Mouse (Mus musculus): ENCODE results near the gene Ube2j2. TPM values are rescaled to one million over a fixed set of nuclear protein-coding genes. Genes with fewer than 3 reads are reported as not detected.
A peak's percentile ranks its signal among the peaks of the same experiment; 100 is the strongest.

Gene Ube2j2
- polyA plus RNA-seq, 1 experiment: 80.7 TPM

GRCm38 (mm10) chr4:155908751-155909150, 34.9 kb upstream of the Ube2j2 start:
- H3K27me3 ChIP-seq (ENCODE audit: control insufficient read depth, insufficient read depth, low read length): no peaks in the 10 kb centered on the region
- no peak overlapping the region for H3K27ac ChIP-seq (ENCODE audit: control insufficient read depth, insufficient read depth, low read depth, low read length)
- no peaks in the 10 kb centered on the region for H3K36me3 ChIP-seq (ENCODE audit: control insufficient read depth, insufficient read depth, low read length)
- H3K4me1 ChIP-seq (ENCODE audit: control insufficient read depth, insufficient read depth, low read length): no peaks in the 10 kb centered on the region
- TF ChIP-seq POLR2A (IDR thresholded peaks at IDR 0.05; ENCODE audit: control insufficient read depth, low read depth, low read length): no peak
- TF ChIP-seq CTCF (IDR thresholded peaks at IDR 0.05; ENCODE audit: control insufficient read depth, insufficient read depth, insufficient replicate concordance, low read depth, low read length): no peak
- no peak overlapping the region for H3K4me3 ChIP-seq (ENCODE audit: control insufficient read depth, low read depth, low read length)

DNA sequence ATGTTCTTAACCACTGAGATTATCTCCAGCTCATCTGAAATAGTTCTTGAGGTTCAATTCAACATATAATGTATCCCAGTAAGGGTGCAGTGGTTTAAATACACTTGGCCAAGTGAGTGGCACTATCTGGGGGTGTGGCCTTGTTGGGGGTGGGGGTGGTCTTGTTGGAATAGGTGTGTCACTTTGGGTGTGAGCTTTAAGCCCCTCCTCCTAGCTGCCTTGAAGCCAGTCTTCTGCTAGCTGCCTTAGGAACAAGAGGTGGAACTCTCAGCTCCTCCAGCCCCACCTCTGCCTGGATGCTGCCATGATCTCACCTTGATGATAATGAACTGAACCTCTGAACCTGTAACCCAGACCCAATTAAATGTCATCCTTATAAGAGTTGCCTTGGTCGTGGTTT, 11.6 kb upstream of the Ube2j2 start:
- Histone ChIP-seq H3K27ac (ENCODE audit: control insufficient read depth, insufficient read depth, low read depth, low read length) (no peak overlapping the region), H3K27me3 (ENCODE audit: control insufficient read depth, insufficient read depth, low read length) (no peaks in the 10 kb centered on the region), H3K4me3 (ENCODE audit: control insufficient read depth, low read depth, low read length) (no peak overlapping the region), H3K4me1 (ENCODE audit: control insufficient read depth, insufficient read depth, low read length) (peaks cover 5% of the 10 kb centered on the region; the same call in 1 of the 2 replicates), H3K36me3 (ENCODE audit: control insufficient read depth, insufficient read depth, low read length) (no peaks in the 10 kb centered on the region)
- TF ChIP-seq CTCF (IDR thresholded peaks at IDR 0.05; ENCODE audit: control insufficient read depth, insufficient read depth, insufficient replicate concordance, low read depth, low read length): no peak
- no peak for TF ChIP-seq POLR2A (IDR thresholded peaks at IDR 0.05; ENCODE audit: control insufficient read depth, low read depth, low read length)

DNA sequence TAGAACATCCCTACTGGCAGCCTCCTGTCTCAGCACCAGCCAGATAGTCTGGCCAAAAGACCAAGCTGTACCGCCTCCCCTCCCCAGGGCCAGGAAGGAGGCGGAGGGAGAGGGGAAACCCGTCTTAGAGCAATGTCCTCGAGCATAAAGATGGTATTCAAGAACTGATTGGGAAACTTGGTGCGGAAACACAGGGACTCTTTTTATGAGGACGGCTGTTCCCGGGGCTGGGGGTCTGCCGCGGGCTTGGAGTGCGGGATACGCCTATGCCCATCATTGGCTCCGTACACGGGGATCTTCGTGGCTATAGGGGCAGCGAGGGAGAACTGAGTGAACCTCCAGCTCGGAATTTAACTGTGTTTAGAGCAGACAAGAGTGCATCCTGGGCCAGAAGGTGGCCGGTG, 580 bp upstream of the Ube2j2 start:
- no peak for TF ChIP-seq CTCF (IDR thresholded peaks at IDR 0.05; ENCODE audit: control insufficient read depth, insufficient read depth, insufficient replicate concordance, low read depth, low read length)
- no peak for TF ChIP-seq POLR2A (IDR thresholded peaks at IDR 0.05; ENCODE audit: control insufficient read depth, low read depth, low read length)
- Histone ChIP-seq H3K36me3 (ENCODE audit: control insufficient read depth, insufficient read depth, low read length) (no peaks in the 10 kb centered on the region; the same call in 1 of the 2 replicates), H3K27me3 (ENCODE audit: control insufficient read depth, insufficient read depth, low read length) (no peaks in the 10 kb centered on the region), H3K4me1 (ENCODE audit: control insufficient read depth, insufficient read depth, low read length) (peaks cover 10% of the 10 kb centered on the region), H3K4me3 (ENCODE audit: control insufficient read depth, low read depth, low read length) (peak overlapping the region; percentile 92), H3K27ac (ENCODE audit: control insufficient read depth, insufficient read depth, low read depth, low read length) (peak overlapping the region; percentile 27)

- TF ChIP-seq POLR2A (IDR thresholded peaks at IDR 0.05; ENCODE audit: control insufficient read depth, low read depth, low read length) (no peak), CTCF (IDR thresholded peaks at IDR 0.05; ENCODE audit: control insufficient read depth, insufficient read depth, insufficient replicate concordance, low read depth, low read length) (no peak)
- Histone ChIP-seq H3K27me3 (ENCODE audit: control insufficient read depth, insufficient read depth, low read length) (no peaks in the 10 kb centered on the region), H3K27ac (ENCODE audit: control insufficient read depth, insufficient read depth, low read depth, low read length) (peak overlapping the region; percentile 78), H3K4me1 (ENCODE audit: control insufficient read depth, insufficient read depth, low read length) (peaks cover 10% of the 10 kb centered on the region), H3K36me3 (ENCODE audit: control insufficient read depth, insufficient read depth, low read length) (no peaks in the 10 kb centered on the region; the same call in 1 of the 2 replicates), H3K4me3 (ENCODE audit: control insufficient read depth, low read depth, low read length) (peak overlapping the region; percentile 92)
These were observed 640 bp downstream of the Ube2j2 start for GRCm38 (mm10) chr4:155944271-155944670.

- no peaks in the 10 kb centered on the region; the same call in 1 of the 2 replicates for H3K36me3 ChIP-seq (ENCODE audit: control insufficient read depth, insufficient read depth, low read length)
These were observed 3.5 kb downstream of the Ube2j2 start for GRCm38 (mm10) chr4:155947094-155947493.

GRCm38 (mm10) chr4:155955491-155955890, 11.9 kb downstream of the Ube2j2 start:
- Histone ChIP-seq H3K27me3 (ENCODE audit: control insufficient read depth, insufficient read depth, low read length) (no peaks in the 10 kb centered on the region), H3K4me3 (ENCODE audit: control insufficient read depth, low read depth, low read length) (no peak overlapping the region), H3K27ac (ENCODE audit: control insufficient read depth, insufficient read depth, low read depth, low read length) (no peak overlapping the region), H3K36me3 (ENCODE audit: control insufficient read depth, insufficient read depth, low read length) (no peaks in the 10 kb centered on the region; the same call in 1 of the 2 replicates), H3K4me1 (ENCODE audit: control insufficient read depth, insufficient read depth, low read length) (no peaks in the 10 kb centered on the region)
- no peak for TF ChIP-seq CTCF (IDR thresholded peaks at IDR 0.05; ENCODE audit: control insufficient read depth, insufficient read depth, insufficient replicate concordance, low read depth, low read length)
- TF ChIP-seq POLR2A (IDR thresholded peaks at IDR 0.05; ENCODE audit: control insufficient read depth, low read depth, low read length): no peak

More at GRCm38 (mm10) chr4:155947094-155947493, 3.5 kb downstream of the Ube2j2 start:
- Histone ChIP-seq H3K4me3 (ENCODE audit: control insufficient read depth, low read depth, low read length) (no peak overlapping the region), H3K27me3 (ENCODE audit: control insufficient read depth, insufficient read depth, low read length) (no peaks in the 10 kb centered on the region), H3K4me1 (ENCODE audit: control insufficient read depth, insufficient read depth, low read length) (peaks cover 10% of the 10 kb centered on the region), H3K27ac (ENCODE audit: control insufficient read depth, insufficient read depth, low read depth, low read length) (no peak overlapping the region)
- TF ChIP-seq POLR2A (IDR thresholded peaks at IDR 0.05; ENCODE audit: control insufficient read depth, low read depth, low read length) (no peak), CTCF (IDR thresholded peaks at IDR 0.05; ENCODE audit: control insufficient read depth, insufficient read depth, insufficient replicate concordance, low read depth, low read length) (no peak)

DNA sequence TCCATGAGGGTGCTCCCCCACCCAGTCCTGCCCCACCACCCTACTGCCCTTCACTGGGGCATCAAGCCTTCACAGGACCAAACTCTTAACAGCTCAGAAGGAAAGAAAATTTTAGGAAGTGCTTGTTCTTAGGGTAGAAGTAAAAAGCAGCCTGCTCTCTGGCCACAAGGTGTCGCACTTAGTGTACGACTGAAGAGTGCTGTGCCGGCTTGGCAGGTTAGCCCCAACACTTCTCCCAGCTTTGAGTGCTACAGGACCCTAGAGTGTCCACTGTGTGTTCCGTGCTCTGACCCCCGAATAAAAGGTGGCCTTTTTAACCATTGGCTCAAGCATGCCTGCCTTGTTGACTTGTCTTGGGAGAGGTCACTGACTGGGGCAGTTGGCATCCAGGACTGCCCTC, 15.6 kb downstream of the Ube2j2 start:
- H3K36me3 ChIP-seq (ENCODE audit: control insufficient read depth, insufficient read depth, low read length): no peaks in the 10 kb centered on the region; the same call in 1 of the 2 replicates
- H3K4me1 ChIP-seq (ENCODE audit: control insufficient read depth, insufficient read depth, low read length): peaks cover 14% of the 10 kb centered on the region
- H3K4me3 ChIP-seq (ENCODE audit: control insufficient read depth, low read depth, low read length): no peak overlapping the region
- no peaks in the 10 kb centered on the region for H3K27me3 ChIP-seq (ENCODE audit: control insufficient read depth, insufficient read depth, low read length)
- no peak overlapping the region for H3K27ac ChIP-seq (ENCODE audit: control insufficient read depth, insufficient read depth, low read depth, low read length)
- no peak for TF ChIP-seq POLR2A (IDR thresholded peaks at IDR 0.05; ENCODE audit: control insufficient read depth, low read depth, low read length)
- TF ChIP-seq CTCF (IDR thresholded peaks at IDR 0.05; ENCODE audit: control insufficient read depth, insufficient read depth, insufficient replicate concordance, low read depth, low read length): peak; percentile 57; the same call in 1 of the 2 replicates

All from testis, adult 2 months (tissue).